Mouse (Mus musculus): ENCODE results near the gene Olfr1410.
A peak's percentile ranks its signal among the peaks of the same experiment; 100 is the strongest.

Olfr1410 gene

DNA sequence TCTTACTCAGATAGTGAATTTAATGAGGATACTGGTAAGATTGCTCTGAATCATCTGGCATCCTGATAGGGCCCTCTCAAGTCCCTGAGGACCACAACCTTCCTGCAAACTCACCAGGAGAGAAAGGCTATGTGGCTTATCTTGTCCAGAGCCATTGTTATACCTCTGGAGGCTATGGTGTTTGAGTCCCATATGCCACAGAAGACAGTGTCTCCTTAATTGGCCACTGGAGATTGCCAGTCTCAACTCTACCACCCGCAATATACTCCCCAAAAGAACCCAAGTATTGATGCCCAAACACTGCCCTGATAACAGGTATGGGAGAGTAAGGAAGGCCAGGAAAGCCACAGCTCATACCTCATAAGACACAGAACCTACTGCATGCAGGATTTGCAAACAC, at the start of gene Olfr1410:
Gene Olfr1410, plus strand, starts transcription at position 301 of the 400 bp plus-strand sequence.
- DNase-seq: no peak

DNA sequence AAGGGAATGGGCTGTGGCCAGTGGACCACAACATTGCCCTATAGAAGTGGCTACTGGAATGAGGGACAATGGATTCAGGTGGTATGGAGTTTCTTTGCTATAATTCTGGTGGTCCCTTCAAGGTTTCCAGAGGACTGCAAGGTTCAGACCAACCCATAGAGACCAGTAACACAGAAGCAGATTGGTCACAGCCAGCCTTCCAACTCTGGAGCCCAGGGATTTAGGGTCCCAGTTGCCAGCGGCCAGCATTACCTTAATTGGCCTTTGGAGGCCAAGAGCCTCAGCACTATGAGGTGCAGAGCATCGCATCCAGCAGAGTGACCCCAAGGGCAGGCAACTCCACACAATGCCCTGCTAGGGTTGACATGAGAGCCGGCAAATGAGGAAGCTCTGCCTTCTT, 34.6 kb upstream of the Olfr1410 start, which contains the start of gene Olfr1413:
Gene Olfr1413, plus strand, starts transcription at position 301 of the 400 bp plus-strand sequence.
- no peak for DNase-seq

DNA sequence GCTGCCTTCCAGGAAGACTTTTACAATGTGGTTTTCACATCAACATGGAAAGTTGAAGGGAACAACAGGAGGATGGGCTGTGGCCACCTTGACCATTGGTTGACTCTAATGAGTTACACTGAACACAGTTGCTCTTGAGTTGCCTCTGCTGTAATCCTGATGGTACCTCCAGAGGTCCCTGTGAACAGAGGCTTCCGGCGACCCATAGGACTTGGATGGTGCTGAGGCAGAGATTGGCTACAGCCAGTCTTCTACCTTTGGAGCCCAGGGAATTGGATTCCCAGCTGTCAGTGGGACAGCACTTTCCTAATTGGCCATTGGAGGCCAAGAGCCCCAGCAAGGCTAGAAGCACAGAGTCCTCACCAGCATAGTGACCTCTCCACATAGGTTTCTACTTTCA, 20.1 kb upstream of the Olfr1410 start, which contains the start of gene Olfr1412:
Gene Olfr1412, plus strand, starts transcription at position 301 of the 400 bp plus-strand sequence.
- DNase-seq: no peak

DNA sequence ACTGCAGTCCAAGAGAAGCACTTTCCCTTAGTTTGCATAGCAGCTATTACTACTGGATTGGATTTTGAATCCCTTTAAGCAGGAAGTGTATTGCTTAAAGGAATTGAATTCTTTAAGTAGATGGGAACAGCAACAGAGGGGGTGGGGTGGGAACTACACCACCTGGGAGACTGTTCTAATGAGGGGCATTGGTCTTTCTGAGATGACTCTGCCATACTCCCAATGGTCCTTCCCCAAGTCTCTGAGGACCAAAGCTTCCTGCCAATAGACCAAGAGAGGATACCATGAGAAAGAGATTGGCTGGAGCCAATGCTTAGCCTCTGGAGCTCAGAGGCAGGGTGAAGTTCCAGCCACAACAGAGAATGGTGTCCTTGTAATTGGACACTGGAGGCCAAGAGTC, 11.5 kb upstream of the Olfr1410 start, which contains the start of gene Olfr1411:
Gene Olfr1411, plus strand, starts transcription at position 301 of the 400 bp plus-strand sequence.
- DNase-seq: no peak

DNA sequence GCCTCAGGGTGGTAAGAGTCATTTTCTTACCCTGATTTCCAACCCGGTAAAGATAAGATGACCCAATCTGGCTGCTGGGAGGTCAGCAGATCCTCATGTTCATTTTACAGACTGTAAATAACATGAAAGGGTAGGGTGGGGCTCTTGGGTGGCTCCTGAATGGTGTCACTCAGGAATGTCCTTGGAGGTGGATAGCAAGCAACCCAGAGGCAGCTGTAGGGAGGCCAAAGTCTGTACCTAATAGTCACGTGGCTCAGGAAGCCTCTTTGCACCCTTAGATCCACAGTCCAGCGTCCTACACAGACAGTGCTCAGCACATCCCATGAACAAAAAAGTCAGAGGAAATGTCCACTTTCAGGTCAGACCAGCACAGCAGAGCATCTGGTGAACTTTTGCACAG, 9.6 kb upstream of the Olfr1410 start:
- no peak for DNase-seq

DNA sequence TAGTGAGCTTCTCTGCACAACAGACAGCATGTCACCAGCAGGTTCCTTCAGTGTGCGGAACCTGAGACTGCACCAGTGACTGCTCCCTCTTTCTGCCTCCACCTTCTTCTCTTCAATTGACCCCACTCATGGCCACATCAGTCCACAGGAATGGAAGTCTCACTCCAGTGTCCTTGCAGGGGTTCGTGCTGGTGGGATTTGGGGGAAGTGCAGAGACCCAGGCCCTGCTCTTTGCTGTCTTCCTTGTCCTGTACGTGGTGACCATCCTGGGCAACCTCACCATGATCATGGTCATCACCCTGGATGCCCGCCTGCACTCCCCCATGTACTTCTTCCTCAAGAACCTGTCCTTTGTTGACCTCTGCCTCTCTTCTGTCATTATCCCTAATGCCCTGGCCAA, 2.1 kb downstream of the Olfr1410 start:
- no peak for DNase-seq

DNA sequence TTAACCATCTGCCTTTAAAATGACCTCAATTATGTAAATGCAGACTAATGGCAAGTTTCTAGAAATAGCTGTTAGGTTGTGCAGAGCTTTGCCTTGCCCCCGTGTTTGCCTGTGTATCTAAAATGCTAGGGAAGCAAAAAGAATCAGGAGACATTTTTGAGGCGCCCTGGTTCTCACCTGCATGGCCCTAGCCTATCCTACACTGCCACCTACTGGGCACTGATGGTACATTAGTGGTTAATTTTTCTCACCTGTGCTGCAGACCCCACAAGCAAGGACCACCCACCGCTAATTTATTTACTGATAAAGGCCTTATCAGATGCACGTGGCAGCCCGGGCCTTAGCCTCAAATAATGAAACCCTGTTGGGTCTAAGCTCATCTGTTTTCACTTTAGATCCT, 5.4 kb downstream of the Olfr1410 start:
- peak; percentile 75 for DNase-seq

DNA sequence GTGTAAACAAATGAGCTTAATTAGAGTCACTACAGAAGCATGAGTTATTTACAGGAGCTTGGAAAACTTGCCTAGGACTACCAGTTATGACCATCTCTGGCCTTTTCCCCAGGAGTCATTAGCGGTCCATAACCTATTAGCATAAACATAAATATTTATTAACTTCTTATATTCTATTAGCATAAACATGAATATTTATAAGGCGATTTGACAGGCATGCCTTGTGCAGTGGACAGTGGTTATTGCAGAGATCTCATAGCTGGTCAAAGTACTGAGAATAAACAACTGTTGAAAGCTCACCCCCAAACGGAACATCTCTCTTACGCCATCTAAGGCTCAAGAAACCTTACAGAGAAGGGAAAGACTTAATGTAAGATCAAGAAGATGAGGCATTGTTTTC, 7.6 kb downstream of the Olfr1410 start:
- no peak for DNase-seq

DNA sequence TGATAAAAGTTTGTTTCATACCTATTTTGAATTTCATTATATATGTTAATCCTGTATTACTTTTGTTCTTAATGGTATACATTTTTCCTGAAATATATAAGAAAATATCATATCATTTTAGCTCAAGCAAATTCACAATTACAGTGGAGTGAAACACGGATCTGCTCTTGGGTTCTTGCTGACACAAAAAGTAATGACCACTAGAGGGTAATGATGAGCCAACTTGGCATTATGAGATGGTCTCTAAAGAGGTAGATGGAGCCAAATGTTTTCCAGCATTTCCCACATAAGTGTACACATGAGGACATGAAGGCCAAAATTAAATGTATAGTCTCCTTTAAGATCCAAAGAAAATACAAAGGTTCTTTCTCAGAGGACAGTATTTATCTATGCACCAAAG, 8.9 kb downstream of the Olfr1410 start:
- no peak for DNase-seq

DNA sequence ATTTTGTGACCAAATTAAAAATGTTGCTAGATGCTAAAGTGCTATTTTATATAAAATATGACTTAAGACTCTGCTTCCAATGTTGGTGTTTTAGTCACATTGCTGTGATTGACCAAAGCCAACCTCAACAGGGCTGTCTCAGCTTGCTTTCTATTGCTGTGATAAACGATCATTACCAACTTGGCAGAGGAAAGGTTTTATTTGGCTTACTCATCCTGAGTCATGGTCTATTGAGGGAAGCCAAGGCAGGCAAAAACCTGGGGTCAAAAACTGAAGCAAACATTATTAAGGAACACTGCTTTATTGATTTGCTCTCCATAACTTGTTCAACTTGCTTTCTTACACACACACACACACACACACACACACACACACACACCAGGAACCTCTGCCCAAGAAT, 10.5 kb downstream of the Olfr1410 start:
- no peak for DNase-seq

DNA sequence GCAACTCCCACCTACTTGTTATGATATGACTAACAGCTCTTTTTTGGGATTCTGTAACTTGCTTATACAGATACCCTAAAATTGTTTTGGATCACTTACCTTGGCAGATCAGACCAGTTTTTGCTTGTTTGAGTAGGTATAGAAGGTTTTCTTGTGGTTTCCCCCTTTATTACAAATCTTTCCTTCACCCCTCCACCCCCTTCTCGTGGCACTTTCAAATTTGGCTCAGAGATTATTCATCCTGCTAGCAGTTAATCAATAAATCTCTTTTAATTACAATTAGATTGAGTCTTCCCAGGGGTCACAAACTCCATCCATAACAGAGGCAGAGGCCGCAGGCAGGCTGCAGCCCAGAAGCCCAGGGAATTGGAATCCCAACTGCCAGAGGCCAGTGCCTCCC, 11.9 kb downstream of the Olfr1410 start, which contains the start of gene Olfr12:
Gene Olfr12, plus strand, starts transcription at position 301 of the 400 bp plus-strand sequence.
- DNase-seq: no peak

DNA sequence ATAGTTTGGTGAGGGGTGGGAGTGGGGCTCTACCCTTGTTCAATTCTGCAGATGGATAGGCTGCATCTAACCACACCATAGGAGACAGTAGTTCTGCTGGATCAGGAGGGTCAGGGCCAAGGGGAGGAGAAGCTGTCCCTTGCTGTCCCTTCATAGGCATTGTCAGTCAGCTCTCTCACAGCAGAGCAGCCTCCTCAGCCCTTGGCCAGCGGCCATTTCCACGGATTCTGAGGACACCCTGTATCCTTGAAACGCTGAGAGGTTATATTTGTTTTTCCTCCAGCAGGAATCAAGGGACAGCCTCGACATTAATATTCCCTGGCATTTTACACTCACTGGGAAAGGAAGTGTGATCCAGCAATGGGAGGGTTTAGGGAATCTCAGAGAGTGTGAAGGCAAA, 12.8 kb downstream of the Olfr1410 start:
- no peak for DNase-seq

DNA sequence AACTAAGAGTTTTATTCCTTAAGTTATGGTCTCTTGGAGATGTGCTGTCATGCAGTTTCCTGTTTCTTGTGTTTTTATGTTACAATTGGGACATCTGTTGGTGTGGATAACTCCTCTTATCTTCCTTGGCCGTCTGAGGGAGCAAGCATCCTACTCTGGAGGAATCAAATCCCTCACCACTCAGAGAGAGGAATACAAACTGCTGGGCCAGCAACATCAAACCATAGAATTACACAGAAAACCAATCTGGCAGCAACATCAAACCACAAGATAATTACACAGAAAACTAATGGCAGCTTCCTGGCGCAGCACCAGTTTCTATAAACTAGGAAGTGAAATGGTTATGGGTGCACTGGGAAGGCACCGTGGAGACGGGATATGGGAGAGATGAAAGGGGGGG, 22.6 kb downstream of the Olfr1410 start:
- no peak for DNase-seq

DNA sequence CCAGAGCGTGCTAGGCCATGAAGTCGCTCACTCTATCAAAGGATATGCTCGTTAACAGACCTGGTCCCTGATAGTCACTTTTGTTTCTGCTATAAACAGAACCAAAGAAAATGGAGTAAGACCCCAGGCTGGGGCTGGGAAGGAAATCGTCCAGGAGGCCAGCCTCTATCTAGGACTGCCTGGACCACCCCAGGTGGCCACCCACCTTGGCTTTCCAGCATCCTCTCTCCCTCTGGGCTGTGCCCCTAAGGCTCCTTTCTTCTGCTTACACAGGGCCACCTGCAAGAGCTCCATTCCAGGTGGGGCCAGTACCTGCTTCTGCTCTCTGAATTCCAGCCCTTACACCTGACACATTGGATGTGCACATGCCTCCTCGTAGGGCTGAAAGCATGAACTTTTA, 26.6 kb downstream of the Olfr1410 start:
- DNase-seq: no peak

DNA sequence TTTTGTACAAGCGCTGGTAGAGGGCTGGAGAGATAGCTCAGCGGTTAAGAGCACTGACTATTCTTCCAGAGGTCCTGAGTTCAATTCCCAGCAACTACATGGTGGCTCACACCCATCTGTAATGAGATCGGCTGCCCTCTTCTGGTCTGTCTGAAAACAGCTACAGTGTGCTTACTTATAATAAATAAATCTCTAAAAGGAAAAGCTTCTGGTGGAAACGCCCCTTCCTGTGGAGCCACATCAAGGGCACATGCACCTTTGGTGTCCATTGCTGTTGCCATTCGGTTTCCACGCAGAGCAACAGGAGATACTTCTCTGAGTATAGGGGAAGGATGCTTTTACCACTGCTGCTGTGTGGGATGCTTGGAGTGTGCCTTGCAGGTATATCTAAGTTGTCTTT, 27.4 kb downstream of the Olfr1410 start:
- DNase-seq: peak; percentile 22

DNA sequence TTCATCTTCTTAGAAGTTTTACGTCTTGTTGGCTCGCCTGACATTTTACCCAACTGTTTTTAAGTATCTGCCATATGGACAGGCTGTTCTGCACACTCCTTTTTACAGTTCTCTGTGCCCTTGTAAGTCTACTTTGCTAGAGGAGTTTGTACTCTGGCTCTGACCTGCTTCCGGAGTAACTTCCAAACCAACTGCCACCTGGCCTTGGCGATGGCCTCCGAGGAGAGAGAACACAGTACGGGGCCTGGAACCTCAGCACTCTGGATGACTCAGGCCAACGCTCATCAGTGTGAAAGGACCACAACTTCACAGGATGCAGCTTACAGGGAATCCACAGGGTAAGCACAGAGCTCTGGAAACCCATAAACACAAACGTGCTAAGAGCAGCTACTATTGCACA, 28.1 kb downstream of the Olfr1410 start:
- no peak for DNase-seq

DNA sequence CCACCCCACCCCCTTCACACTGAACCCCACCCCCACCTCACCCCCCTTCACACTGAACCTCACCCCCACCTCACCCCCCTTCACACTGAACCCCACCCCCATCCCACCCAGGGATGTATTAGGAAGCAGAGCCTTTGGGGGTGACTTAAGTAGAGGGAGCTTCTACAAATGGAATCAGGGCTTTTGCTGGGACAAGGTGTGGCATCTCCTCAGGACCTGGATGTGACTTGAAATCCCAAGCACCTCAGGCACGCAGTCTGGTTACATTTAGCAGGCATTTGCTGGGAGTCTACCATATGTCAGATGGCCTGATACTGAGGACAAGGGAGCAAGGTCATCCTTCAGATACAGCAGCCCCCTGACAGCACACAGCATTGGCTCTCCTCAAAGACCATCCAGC, 29.0 kb downstream of the Olfr1410 start:
- no peak for DNase-seq

DNA sequence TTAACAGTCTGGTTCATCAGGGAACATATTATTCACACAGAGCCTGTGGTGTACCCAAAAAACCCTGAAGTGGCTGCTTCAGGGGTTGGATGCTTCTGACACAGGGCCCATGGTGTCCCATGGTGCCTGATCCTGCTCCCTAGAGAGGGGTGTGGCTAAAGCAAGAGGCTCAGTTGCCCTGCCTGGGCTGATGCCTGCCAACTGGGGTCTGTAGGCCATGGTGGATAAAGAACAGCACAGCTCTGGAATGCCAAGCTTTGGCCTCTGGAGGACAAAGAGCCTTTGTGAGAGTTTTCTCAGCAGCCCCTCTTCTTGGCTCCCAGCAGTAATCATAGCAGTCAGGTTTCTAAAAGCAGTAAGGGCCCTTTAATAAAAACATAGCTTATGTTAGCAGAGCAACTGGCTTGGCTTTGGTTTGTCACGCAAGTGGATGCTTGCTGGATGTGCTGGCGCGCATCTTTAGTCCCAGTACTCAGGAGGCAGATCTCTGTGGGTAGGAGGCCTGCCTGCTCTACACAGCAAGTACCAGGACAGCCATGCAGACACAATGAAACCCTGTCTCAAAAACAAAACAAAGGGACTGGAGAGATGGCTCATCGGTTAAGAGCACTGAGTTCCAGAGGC, 29.5 kb downstream of the Olfr1410 start:
- DNase-seq: no peak

DNA sequence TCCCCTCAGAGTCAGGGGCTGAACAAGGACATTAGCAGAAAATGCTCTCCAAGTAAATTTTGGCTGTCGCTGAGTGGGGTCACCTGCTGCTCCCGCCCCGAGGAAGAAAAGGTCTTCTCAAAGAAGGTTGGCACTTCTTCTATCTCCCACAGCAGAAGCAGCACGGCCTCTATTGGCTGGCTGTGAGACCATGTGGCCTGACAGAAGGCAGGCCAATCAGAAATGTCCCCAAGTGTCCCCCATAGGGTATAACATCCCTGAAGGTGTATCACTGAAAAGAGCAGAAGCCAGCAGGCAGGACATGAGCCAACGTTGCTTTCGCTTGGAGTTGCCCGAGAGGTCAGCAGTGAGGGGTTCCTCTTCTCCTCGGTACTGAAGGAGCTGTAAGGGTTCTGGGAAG, 30.4 kb downstream of the Olfr1410 start:
- DNase-seq: no peak

DNA sequence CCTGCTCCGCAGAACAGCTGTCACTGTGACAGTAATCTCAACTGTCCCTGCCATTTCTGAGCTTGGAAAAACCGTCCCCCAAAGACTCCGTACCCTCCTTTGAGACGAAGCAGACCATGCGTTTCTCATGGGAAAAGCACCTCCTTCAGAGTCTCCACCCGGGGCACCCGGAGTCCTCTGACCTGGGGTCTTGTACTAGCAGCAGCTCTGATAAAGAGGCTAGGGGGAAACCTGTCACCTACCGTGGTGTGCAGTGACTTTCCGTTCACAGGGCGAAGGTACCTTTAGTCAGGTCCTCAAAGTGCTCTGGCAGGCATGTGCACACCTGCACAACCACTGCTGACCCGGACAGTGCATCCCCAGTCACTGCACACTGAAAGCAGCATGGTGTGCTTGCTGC, 31.1 kb downstream of the Olfr1410 start:
- no peak for DNase-seq

DNA sequence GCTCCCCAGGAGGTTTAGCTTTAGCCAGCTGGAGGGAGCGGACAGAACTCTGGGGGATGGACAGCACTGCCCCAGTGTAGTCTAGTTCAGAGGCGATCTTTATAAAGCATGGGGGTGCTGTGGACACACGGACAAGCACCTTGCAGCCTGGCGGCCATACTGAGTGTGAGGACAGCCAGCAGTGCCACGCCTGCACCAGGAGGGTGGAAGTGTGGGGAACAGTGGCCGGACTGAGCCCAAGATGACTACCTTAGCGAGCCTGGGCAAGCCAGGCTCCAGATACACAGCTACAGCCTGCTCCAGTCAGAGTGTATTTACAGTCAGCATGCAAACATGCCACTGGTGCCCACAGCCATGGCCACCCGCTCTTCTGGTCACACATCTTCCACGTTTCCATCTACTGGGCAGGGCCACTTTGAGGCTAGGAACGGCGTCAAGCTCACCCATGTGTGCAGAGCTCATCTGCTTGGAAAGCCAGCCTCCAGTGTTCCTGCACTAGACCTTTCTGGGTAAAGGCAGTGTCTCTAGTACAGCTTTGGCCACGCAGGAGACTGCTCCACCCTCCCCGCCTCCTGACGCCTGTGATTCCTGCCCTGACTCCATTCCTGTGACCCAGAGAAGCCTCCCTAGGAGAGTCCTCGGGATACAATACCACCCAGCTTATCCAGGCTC, 32.1 kb downstream of the Olfr1410 start:
- no peak for DNase-seq

DNA sequence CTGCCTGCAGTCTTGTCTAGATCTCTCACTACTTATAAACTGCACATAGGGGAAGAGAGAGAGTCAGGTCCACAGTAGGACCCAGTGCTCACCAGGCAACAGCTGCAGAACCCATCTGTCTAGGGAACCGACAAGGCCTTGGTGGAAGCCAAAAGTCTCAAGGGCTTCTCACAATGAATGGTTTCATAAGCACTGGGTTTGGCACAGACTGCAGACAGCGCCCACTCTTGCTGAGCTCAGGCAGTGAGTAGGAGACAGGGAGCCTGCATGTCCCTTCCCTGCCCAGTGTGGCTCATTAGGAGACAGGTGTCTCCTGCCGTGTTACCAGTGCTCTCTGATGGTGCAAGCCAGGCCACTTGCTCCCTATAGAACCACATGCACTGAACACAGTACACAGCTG, 32.6 kb downstream of the Olfr1410 start:
- no peak for DNase-seq

DNA sequence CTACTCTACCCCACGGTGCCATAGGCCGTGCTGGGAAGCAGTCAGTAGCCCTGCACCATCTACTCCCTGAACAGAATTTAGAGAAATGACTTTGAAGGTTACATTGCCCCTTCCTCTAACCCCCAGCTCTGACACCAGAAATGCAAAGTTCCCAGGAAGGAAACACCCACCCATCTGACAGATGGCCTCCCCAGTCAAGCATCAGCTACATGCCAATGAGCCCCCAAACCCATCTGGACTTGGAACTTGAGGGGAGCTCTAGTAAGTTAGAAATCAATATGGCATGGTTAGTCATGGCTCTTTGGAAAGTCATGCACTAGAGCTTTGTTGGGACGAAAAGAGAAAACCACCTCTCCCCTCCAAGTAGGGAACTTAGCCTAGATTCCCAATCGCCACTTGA, 33.2 kb downstream of the Olfr1410 start:
- no peak for DNase-seq

DNA sequence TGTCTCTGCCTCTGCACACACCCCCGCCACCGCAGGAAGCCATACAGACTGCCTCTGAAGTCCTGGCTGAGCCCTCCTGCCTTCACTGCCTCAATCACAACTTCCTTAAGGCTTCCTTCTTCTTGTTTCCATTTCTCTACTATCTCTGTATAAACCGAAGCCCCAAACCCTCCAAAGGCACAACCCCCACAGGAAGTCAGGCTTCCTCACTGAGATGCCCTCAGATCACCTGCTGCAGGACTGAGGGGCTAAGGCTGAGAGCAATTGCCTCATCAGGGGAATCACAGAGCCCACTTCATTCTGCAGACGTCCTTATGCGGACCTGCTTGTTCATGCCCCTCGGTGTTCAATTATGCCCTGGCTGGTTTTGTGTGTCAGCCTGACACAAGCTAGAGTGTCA, 34.8 kb downstream of the Olfr1410 start:
- peak; percentile 37 for DNase-seq

Measured in thymus, postnatal 4 days (tissue).